Mouse (Mus musculus): ENCODE measurements around the gene Cnp. TPM values are rescaled to one million over a fixed set of nuclear protein-coding genes. Genes with fewer than 3 reads are reported as not detected.
"Not testable (repeated sequence)": the region's sequence is repeated elsewhere in the genome, so short reads cannot be mapped to it uniquely, and the experiment has no call there.

Cnp gene
- polyA plus RNA-seq, 1 experiment: 138 TPM

GRCm38 (mm10) chr11:100609997-100610680 lies 35.4 kb downstream of the Cnp start:
- no peak overlapping the region; the same call in 1 of the 2 replicates for H3K27ac ChIP-seq (ENCODE audit: control insufficient read depth, insufficient read depth, low read length)
- H3K36me3 ChIP-seq (ENCODE audit: control insufficient read depth, insufficient read depth, low read length): 0 out of 2 replicates have a peak, but pooled peaks cover 3% of the 10 kb centered on the region
- 70% methylated on average over 9 of the region's 9 CpGs for WGBS
- TF ChIP-seq POLR2A (IDR thresholded peaks at IDR 0.05; ENCODE audit: control insufficient read depth, extremely low read depth, insufficient read depth, low read length, poor library complexity): no peak
- TF ChIP-seq CTCF (IDR thresholded peaks at IDR 0.05; ENCODE audit: borderline replicate concordance, control insufficient read depth, extremely low read depth, insufficient read depth, low read length, poor library complexity): no peak
- H3K4me1 ChIP-seq (replicated peaks; ENCODE audit: control insufficient read depth, insufficient read depth, low read length): peaks cover 2% of the 10 kb centered on the region
- DNase-seq: no peak
- H3K4me3 ChIP-seq (ENCODE audit: control insufficient read depth, insufficient read depth, low read length): no peak overlapping the region
- no peaks in the 10 kb centered on the region for H3K27me3 ChIP-seq (ENCODE audit: control insufficient read depth, insufficient read depth, low read length)

DNA sequence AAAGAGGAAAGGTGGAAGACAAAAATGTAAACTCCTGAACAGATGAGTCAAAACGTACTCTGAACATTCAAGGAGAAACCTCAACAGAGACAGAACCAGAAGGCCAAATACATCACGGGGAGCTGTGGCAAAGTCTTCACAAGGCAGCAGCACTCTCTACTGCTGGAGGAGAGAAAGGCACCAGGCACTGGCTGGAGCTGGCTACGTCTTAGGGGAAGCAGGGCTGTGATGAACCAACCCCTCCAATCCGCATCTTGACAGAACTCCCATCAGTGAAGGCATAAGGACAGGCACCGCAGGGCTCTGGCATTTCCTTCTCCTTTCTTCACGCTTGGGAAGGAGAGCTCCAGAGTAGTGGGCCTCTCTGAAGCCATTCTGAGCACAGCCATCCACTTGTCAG lies 36.9 kb downstream of the Cnp start:
- no peak overlapping the region for H3K27ac ChIP-seq (ENCODE audit: control insufficient read depth, insufficient read depth, low read length)
- DNase-seq: no peak
- TF ChIP-seq CTCF (IDR thresholded peaks at IDR 0.05; ENCODE audit: borderline replicate concordance, control insufficient read depth, extremely low read depth, insufficient read depth, low read length, poor library complexity) (no peak), POLR2A (IDR thresholded peaks at IDR 0.05; ENCODE audit: control insufficient read depth, extremely low read depth, insufficient read depth, low read length, poor library complexity) (no peak)
- no peak overlapping the region for H3K4me3 ChIP-seq (ENCODE audit: control insufficient read depth, insufficient read depth, low read length)
- 0 out of 2 replicates have a peak, but pooled peaks cover 3% of the 10 kb centered on the region for H3K36me3 ChIP-seq (ENCODE audit: control insufficient read depth, insufficient read depth, low read length)
- peaks cover 2% of the 10 kb centered on the region for H3K4me1 ChIP-seq (replicated peaks; ENCODE audit: control insufficient read depth, insufficient read depth, low read length)
- no peaks in the 10 kb centered on the region for H3K27me3 ChIP-seq (ENCODE audit: control insufficient read depth, insufficient read depth, low read length)
- 94% methylated on average over 6 of the region's 6 CpGs for WGBS

- Histone ChIP-seq H3K27me3 (ENCODE audit: control insufficient read depth, insufficient read depth, low read length) (no peaks in the 10 kb centered on the region), H3K27ac (ENCODE audit: control insufficient read depth, insufficient read depth, low read length) (no peak overlapping the region), H3K36me3 (ENCODE audit: control insufficient read depth, insufficient read depth, low read length) (0 out of 2 replicates have a peak, but pooled peaks cover 2% of the 10 kb centered on the region), H3K4me1 (replicated peaks; ENCODE audit: control insufficient read depth, insufficient read depth, low read length) (peaks cover 5% of the 10 kb centered on the region), H3K4me3 (ENCODE audit: control insufficient read depth, insufficient read depth, low read length) (no peak overlapping the region)
- DNase-seq: no peak
- TF ChIP-seq POLR2A (IDR thresholded peaks at IDR 0.05; ENCODE audit: control insufficient read depth, extremely low read depth, insufficient read depth, low read length, poor library complexity) (no peak), CTCF (IDR thresholded peaks at IDR 0.05; ENCODE audit: borderline replicate concordance, control insufficient read depth, extremely low read depth, insufficient read depth, low read length, poor library complexity) (no peak)
- WGBS: 88% methylated on average over 3 of the region's 3 CpGs
These were observed 38.5 kb downstream of the Cnp start for GRCm38 (mm10) chr11:100613241-100613640.

- Histone ChIP-seq H3K27me3 (ENCODE audit: control insufficient read depth, insufficient read depth, low read length) (no peaks in the 10 kb centered on the region), H3K27ac (ENCODE audit: control insufficient read depth, insufficient read depth, low read length) (no peak overlapping the region), H3K4me3 (ENCODE audit: control insufficient read depth, insufficient read depth, low read length) (no peak overlapping the region), H3K36me3 (ENCODE audit: control insufficient read depth, insufficient read depth, low read length) (no peaks in the 10 kb centered on the region), H3K4me1 (replicated peaks; ENCODE audit: control insufficient read depth, insufficient read depth, low read length) (peaks cover 8% of the 10 kb centered on the region)
- DNase-seq: no peak
- WGBS: 93% methylated on average over 5 of the region's 5 CpGs
- TF ChIP-seq CTCF (IDR thresholded peaks at IDR 0.05; ENCODE audit: borderline replicate concordance, control insufficient read depth, extremely low read depth, insufficient read depth, low read length, poor library complexity) (no peak), POLR2A (IDR thresholded peaks at IDR 0.05; ENCODE audit: control insufficient read depth, extremely low read depth, insufficient read depth, low read length, poor library complexity) (no peak)
These were observed 41.6 kb downstream of the Cnp start for GRCm38 (mm10) chr11:100616332-100616731.

GRCm38 (mm10) chr11:100616836-100617235 lies 42.1 kb downstream of the Cnp start:
- 97% methylated on average over 7 of the region's 7 CpGs for WGBS

DNA sequence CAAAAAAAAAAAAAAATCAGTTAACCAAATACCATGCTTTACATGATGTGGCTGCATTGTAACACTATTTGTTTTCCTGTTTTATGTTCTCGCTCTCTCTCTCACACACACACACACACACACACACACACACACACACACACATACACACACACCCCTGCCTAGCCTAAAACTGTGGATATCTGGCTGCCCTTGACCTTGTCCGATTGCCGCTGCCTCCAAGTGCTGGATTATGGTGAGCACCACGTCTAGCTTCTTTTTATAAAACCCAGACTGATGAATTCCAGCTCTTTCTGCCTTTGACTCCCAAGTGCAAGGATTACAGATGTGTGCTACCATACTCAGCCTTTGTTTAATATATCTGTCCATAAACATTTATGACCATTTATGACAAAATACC lies 42.8 kb downstream of the Cnp start:
- H3K4me3 ChIP-seq (ENCODE audit: control insufficient read depth, insufficient read depth, low read length): no peak overlapping the region
- WGBS: 92% methylated on average over 4 of the region's 4 CpGs
- TF ChIP-seq CTCF (IDR thresholded peaks at IDR 0.05; ENCODE audit: borderline replicate concordance, control insufficient read depth, extremely low read depth, insufficient read depth, low read length, poor library complexity) (no peak), POLR2A (IDR thresholded peaks at IDR 0.05; ENCODE audit: control insufficient read depth, extremely low read depth, insufficient read depth, low read length, poor library complexity) (no peak)
- H3K4me1 ChIP-seq (replicated peaks; ENCODE audit: control insufficient read depth, insufficient read depth, low read length): peaks cover 8% of the 10 kb centered on the region
- H3K36me3 ChIP-seq (ENCODE audit: control insufficient read depth, insufficient read depth, low read length): no peaks in the 10 kb centered on the region
- DNase-seq: no peak
- no peaks in the 10 kb centered on the region for H3K27me3 ChIP-seq (ENCODE audit: control insufficient read depth, insufficient read depth, low read length)
- no peak overlapping the region for H3K27ac ChIP-seq (ENCODE audit: control insufficient read depth, insufficient read depth, low read length)

More at GRCm38 (mm10) chr11:100616836-100617235, 42.1 kb downstream of the Cnp start:
- H3K27ac ChIP-seq (ENCODE audit: control insufficient read depth, insufficient read depth, low read length); H3K4me3 ChIP-seq (ENCODE audit: control insufficient read depth, insufficient read depth, low read length); H3K4me1 ChIP-seq (replicated peaks; ENCODE audit: control insufficient read depth, insufficient read depth, low read length); DNase-seq; H3K36me3 ChIP-seq (ENCODE audit: control insufficient read depth, insufficient read depth, low read length); H3K27me3 ChIP-seq (ENCODE audit: control insufficient read depth, insufficient read depth, low read length): not testable (repeated sequence)
